Mouse (Mus musculus) bone marrow macrophage, adult 2 months (primary cell): ENCODE results near the gene Slc4a7. TPM values are rescaled to one million over a fixed set of nuclear protein-coding genes. Genes with fewer than 3 reads are reported as not detected.

ENCODE experiments used
- H3K27ac ChIP-seq: 2 replicates; pipeline ENCODE4 v1.5.1; 2012; ENCODE audit warnings: low read depth, low read length; ENCODE audit not compliant: insufficient read depth
- H3K4me1 ChIP-seq: 2 replicates; pipeline ENCODE4 v1.6.1; 2012; ENCODE audit warnings: low read length; ENCODE audit not compliant: control insufficient read depth, insufficient read depth
- H3K4me3 ChIP-seq: 2 replicates; pipeline ENCODE4 v1.5.1; 2012; ENCODE audit warnings: mild to moderate bottlenecking, low read length, moderate library complexity; ENCODE audit not compliant: insufficient read depth
- CTCF ChIP-seq: IDR thresholded peaks from 2 replicates; pipeline ENCODE4 v1.5.1; 2012; ENCODE audit warnings: low read depth, mild to moderate bottlenecking, low read length, moderate library complexity
- POLR2A ChIP-seq: IDR thresholded peaks from 2 replicates; pipeline ENCODE4 v1.6.1; 2012; ENCODE audit warnings: mild to moderate bottlenecking, low read depth, low read length, borderline replicate concordance
- polyA plus RNA-seq: library from polyadenylated mRNA; stranded (reverse); fragments of >200 nt; gene quantifications from 2 replicates; pipeline ENCODE4 v1.2.4, GENCODE M21; 2012; ENCODE audit not compliant: missing spikeins, insufficient read depth, insufficient read length

The Slc4a7 gene
- polyA plus RNA-seq, 1 experiment, result 38.6 TPM

DNA sequence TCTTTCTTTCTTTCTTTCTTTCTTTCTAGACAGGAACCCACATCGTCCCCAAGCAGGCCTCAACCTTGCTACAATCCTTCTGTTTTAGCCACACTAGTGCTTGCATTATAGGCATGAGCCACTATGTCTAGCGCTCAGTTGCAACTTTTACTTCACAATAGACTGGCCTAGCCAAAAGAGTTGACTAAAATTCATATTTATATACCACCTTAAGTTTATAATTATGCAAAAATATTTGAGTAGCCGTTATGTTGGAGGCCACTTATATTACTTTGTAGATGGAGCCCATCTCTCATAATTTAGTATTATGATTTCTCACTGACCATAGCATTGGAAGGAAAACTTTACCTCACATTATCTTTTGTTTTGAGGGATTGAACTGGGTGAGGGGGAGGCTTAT is 3.0 kb downstream of the Slc4a7 start:
- peaks cover 16% of the 10 kb centered on the region for H3K4me1 ChIP-seq
- no peak overlapping the region for H3K27ac ChIP-seq
- no peak overlapping the region for H3K4me3 ChIP-seq
- TF ChIP-seq POLR2A, result no peak
- TF ChIP-seq CTCF, result no peak

DNA sequence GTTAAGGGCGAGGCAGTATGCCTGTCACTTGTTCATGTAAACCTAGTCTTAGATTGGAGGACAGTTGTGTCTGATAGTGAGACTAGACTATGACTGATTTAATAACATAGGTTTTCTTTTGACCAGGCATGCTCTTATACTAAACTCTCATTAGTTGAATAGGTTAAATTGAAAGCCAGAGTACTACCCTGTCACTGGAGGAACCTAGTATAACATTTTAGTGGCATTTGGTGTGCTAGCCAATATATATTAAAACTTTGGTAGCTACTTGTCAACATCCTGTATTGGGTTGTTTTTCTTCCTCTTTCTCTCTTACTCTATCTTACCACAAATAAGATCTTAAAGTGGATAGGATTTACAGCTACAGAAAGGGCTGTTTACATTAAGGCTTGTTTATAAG is 4.3 kb downstream of the Slc4a7 start:
- TF ChIP-seq POLR2A (no peak), CTCF (no peak)
- Histone ChIP-seq H3K4me3 (no peak overlapping the region), H3K27ac (no peak overlapping the region), H3K4me1 (peaks cover 16% of the 10 kb centered on the region)

DNA sequence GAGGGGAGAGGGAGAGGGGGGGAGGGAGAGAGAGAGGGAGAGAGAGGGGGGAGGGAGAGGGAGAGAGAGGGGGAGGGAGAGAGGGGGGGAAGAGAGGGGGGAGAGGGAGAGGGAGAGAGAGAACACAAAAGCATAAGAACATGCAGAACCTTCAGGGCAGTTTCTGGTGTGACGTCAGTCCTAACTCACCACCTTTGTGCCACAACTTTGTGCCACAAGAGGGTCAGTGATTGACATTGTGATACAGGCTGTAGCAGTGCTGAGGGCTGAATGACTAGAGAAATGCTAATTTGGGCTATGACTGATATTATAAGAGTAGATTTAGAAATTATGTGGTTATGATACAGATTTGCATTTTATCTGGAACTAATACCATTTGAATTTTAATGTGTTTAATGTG is 5.0 kb downstream of the Slc4a7 start:
- H3K4me3 ChIP-seq, result no peak overlapping the region
- peaks cover 16% of the 10 kb centered on the region for H3K4me1 ChIP-seq
- TF ChIP-seq POLR2A (no peak), CTCF (no peak)
- H3K27ac ChIP-seq, result no peak overlapping the region

DNA sequence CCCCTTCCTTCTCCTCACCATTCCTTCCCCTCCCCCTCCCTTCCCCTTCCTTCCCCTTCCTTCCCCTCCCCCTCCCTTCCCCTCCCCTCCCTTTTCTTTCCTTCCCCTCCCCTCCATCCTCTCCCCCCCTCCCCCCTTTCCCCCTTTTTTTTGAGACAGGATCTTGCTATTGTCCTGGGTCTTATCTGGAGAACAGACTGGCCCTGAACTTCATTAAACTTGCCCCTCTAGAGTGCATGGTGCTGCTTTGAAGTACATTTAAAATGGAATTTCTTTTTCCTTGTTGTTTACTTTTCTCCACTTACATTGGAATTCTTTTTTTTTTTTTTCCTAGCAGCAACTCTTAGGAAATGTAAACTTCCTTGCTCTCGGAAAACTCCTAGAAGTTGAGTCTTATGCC is 6.9 kb downstream of the Slc4a7 start:
- Histone ChIP-seq H3K4me3 (no peak overlapping the region), H3K27ac (no peak overlapping the region), H3K4me1 (peaks cover 13% of the 10 kb centered on the region)
- TF ChIP-seq POLR2A (no peak), CTCF (no peak)

DNA sequence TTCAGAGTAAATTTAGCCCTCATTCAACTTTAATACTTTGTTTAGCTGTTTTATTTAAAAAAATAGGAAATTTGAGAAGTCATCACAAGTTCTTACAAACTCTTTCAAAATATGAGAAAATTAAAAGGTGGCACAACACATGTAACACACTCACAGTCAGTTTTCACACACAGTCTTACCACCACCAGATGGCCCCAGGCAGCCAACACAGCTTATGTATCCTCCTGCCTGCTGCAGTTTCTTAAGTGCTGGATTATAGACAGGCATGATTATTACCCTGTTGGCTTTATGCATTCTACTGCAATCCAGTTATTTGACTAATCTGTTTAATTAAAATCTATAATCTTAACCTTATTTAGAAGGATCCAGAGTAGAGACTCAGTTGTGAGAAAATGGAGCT is 12.1 kb downstream of the Slc4a7 start:
- peaks cover 13% of the 10 kb centered on the region for H3K4me1 ChIP-seq

DNA sequence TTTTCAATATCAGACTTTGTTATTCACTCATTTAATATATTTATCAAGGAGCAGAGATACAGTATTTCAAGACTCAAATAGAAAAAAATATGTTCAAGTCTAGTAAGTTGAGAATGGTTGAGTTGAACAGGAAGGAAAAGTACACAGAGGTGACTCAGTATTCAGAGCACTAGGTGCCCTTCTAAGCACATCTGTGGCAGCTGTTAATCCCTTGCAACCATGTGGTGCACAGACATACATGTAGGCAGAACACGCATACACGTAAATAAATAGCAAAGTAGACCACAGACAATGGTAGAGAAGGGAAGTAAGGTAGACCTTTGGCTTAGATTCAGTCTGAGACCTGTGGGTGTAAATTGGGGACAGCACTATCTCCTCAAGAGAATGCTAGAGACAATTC is 13.7 kb downstream of the Slc4a7 start:
- no peak for TF ChIP-seq CTCF
- no peak for TF ChIP-seq POLR2A
- no peak overlapping the region for H3K4me3 ChIP-seq
- H3K4me1 ChIP-seq, result peaks cover 13% of the 10 kb centered on the region
- H3K27ac ChIP-seq, result no peak overlapping the region

More for the DNA sequence above, 12.1 kb downstream of the Slc4a7 start:
- Histone ChIP-seq H3K4me3 (no peak overlapping the region), H3K27ac (no peak overlapping the region)
- TF ChIP-seq POLR2A (no peak), CTCF (no peak)

DNA sequence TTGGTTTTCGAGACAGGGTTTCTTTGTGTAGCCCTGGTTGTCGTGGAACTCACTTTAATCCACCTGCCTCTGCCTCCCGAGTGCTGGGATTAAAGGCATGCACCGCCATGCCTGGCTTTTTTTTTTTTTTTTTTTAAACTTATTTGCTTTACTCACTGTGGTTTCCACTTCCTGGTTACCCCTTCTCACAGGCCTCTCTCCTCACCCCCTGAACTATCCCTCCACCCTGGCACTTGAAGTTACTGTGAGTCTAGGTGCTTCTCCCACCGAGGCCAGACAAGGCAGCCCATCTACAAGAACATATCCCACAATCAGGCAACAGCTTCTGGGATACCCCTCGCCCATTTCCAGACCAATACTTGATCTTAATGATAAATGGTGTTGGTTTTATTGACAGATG is 14.8 kb downstream of the Slc4a7 start:
- peaks cover 13% of the 10 kb centered on the region for H3K4me1 ChIP-seq
- H3K4me3 ChIP-seq, result no peak overlapping the region
- no peak for TF ChIP-seq POLR2A
- TF ChIP-seq CTCF, result no peak
- H3K27ac ChIP-seq, result no peak overlapping the region

DNA sequence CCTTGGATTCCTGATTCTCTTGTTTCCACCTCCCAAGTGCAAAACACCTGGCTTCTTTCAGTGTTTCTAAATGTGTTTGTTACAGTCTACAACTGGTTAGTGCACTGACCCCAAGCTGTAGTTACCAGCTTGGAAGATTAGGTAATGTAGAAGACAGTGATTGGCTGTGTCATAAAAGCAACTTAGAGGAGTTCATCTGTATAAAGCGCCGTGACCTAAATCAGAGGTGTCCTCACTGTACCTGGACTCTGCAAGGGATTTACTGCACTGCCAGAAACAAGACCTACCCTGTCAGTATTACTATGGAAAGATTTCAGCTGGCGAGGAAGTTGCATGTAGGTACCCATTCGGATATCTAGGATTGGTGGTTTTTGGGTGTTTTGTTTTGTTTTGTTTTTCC is 16.5 kb downstream of the Slc4a7 start:
- Histone ChIP-seq H3K4me3 (no peak overlapping the region), H3K4me1 (peaks cover 13% of the 10 kb centered on the region), H3K27ac (no peak overlapping the region)
- TF ChIP-seq POLR2A, result no peak
- TF ChIP-seq CTCF, result no peak

DNA sequence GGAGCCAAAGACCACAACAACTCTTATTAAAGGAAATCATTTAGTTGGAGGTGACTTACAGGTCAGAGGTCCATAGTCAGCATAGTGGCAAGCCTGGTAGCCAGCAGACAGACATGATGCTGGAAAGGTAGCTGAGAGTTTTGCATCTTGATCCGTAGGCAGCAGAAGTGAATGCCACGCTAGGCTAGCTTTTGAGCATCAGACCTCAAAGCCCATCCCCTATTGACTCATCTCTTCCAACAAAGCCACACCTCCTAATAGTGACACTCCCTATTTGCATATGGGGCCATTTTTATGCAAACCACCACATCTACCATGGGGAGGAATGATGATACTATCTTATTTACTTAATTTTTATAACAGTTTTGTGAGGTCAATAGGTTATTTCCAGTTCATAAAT is 79.1 kb downstream of the Slc4a7 start:
- no peak overlapping the region for H3K27ac ChIP-seq
- TF ChIP-seq CTCF (no peak), POLR2A (no peak)
- H3K4me1 ChIP-seq, result no peaks in the 10 kb centered on the region
- H3K4me3 ChIP-seq, result no peak overlapping the region

DNA sequence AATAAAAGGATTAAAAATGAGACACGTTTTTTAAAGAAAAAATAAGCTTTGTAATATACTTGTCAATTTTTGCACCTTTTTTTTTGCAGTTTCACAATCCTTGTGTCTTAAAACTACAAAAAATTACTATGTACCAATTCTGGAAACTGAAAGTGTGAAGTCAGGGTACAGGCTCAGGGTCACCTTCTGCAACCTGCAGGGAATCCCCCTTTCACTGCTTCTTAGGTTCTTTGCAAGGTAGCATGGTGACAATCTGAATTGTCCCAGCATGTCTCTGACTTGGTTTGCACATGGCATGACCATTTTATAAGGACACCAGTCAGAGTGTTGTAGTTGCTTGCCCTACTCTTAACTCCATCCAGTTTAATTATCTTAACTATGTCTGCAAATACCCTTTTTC is 82.1 kb downstream of the Slc4a7 start:
- TF ChIP-seq POLR2A, result no peak
- TF ChIP-seq CTCF, result no peak
- no peaks in the 10 kb centered on the region for H3K4me1 ChIP-seq
- H3K27ac ChIP-seq, result no peak overlapping the region
- no peak overlapping the region for H3K4me3 ChIP-seq

DNA sequence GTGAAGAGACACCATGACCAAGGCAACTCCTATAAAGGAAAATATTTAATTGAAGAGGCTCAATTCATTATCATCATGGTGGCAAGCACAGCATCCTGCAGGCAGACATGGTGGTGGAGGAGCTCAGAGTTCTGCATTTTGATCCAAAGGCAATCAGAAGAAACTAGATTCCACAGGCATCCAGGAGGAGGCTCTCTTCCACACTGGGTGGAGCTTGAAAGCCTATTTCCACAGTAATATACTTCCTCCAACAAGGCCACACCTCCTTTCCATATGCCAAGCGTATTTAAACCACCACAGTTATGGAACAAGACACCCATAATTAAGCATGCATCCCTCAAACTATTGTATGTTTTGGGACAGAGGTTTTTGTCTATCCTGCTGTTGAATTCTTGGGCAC is 84.9 kb downstream of the Slc4a7 start:
- H3K4me3 ChIP-seq, result no peak overlapping the region
- no peak for TF ChIP-seq CTCF
- no peak for TF ChIP-seq POLR2A
- H3K27ac ChIP-seq, result no peak overlapping the region
- H3K4me1 ChIP-seq, result no peaks in the 10 kb centered on the region

DNA sequence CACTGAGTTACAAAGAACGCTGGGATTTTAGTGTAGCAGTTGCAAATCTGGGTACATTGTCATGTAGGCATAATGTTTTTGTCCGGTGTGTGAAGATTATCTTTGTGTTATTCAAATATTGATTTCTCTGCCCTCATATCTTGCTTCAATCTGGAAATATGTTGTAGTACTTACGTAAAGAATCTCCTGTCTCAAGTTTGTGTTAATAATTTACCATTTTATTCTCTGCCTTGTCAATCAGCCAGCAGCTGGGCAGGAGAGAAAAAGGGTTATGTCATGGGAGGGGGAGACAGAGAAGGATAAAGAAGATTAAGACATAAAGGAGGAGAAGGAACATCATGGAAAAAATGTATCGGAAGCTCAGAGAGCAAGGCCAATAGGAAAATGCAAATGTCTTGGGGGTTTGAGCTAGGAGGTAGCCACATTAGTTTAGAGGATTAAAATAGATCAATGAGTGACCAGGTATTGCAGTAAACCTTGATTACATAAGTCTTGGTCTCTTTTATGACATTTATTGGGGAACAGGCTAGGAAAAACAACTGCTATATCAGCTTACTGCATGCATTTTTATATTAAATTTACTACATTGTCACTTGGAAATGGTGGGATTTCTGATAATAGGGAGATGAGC is 87.9 kb downstream of the Slc4a7 start:
- H3K4me1 ChIP-seq, result no peaks in the 10 kb centered on the region
- TF ChIP-seq CTCF, result no peak
- no peak for TF ChIP-seq POLR2A
- H3K4me3 ChIP-seq, result no peak overlapping the region
- no peak overlapping the region for H3K27ac ChIP-seq
